Mouse (Mus musculus) stomach, embryonic 16.5 days (tissue): ENCODE data around the gene Aggf1. TPM values are rescaled to one million over a fixed set of nuclear protein-coding genes. Genes with fewer than 3 reads are reported as not detected.

Experiments used
- ATAC-seq: fragments of 200-750 bp; cut with Nextera tagmentation; 2 replicates; pipeline ENCODE4 v1.8.0; 2017; ENCODE audit warnings: moderate number of reproducible peaks, moderate TSS enrichment; ENCODE audit not compliant: insufficient read depth, low FRiP score
- H3K27ac ChIP-seq: fragments of 300-500 bp; sonication (generic); 2 replicates; pipeline ENCODE4 v1.5.1; 2014; ENCODE audit warnings: low read length
- H3K27me3 ChIP-seq: fragments of 300-500 bp; sonication (generic); 2 replicates; pipeline ENCODE4 v1.6.1; 2014; ENCODE audit warnings: low read length, control low read depth, mixed read lengths; ENCODE audit not compliant: control insufficient read depth, insufficient read depth
- H3K36me3 ChIP-seq: fragments of 300-500 bp; sonication (generic); 2 replicates; pipeline ENCODE4 v1.6.1; 2014; ENCODE audit warnings: low read length; ENCODE audit not compliant: control insufficient read depth, insufficient read depth
- H3K4me1 ChIP-seq: fragments of 300-500 bp; sonication (generic); 2 replicates; pipeline ENCODE4 v1.6.1; 2014; ENCODE audit warnings: low read length, control low read depth, mixed read lengths; ENCODE audit not compliant: control insufficient read depth, insufficient read depth
- H3K4me2 ChIP-seq: fragments of 300-500 bp; sonication (generic); 2 replicates; pipeline ENCODE4 v1.6.1; 2014; ENCODE audit warnings: low read depth, low read length, mixed read lengths
- H3K4me3 ChIP-seq: fragments of 300-500 bp; sonication (generic); replicated peaks from 2 replicates; pipeline ENCODE4 v1.5.1; 2014; ENCODE audit warnings: mild to moderate bottlenecking, low read length
- H3K9ac ChIP-seq: fragments of 300-500 bp; sonication (generic); 2 replicates; pipeline ENCODE4 v1.6.1; 2014; ENCODE audit warnings: low read length
- H3K9me3 ChIP-seq: fragments of 300-500 bp; sonication (generic); replicated peaks from 2 replicates; pipeline ENCODE4 v1.6.1; 2016; ENCODE audit warnings: low read length, control low read depth; ENCODE audit not compliant: control insufficient read depth
- WGBS: fragments of 180-500 bp; shearing (Covaris S2); extraction: QIAGEN DNeasy Blood & Tissue Kit; methylation state at CpG from one replicate; pipeline ENCODE4 v1.1.7; 2014; 5-methylcytosine and 5-hydroxymethylcytosine counted together
- polyA plus RNA-seq: library from polyadenylated mRNA; unstranded; fragments of >200 nt; fragmentation: Nextera tagmentation; extraction: Ambion mirVana; gene quantifications from 2 replicates; pipeline ENCODE4 v1.2.1, GENCODE M21; 2015

Aggf1 gene
- polyA plus RNA-seq, 1 experiment from 2014 or later = 23.5 TPM

- no peak overlapping the region for H3K4me3 ChIP-seq
- no peak overlapping the region for H3K27ac ChIP-seq
- no peaks in the 10 kb centered on the region for H3K27me3 ChIP-seq
- H3K4me2 ChIP-seq = no peak overlapping the region
- 56% methylated on average over 8 of the region's 8 CpGs for WGBS
- no peaks in the 10 kb centered on the region for H3K9me3 ChIP-seq
- no peak for ATAC-seq
- no peaks in the 10 kb centered on the region for H3K4me1 ChIP-seq
- no peak overlapping the region for H3K9ac ChIP-seq
- H3K36me3 ChIP-seq = no peaks in the 10 kb centered on the region
Measured at GRCm38 (mm10) chr13:95307100-95307655, 68.0 kb downstream of the Aggf1 start.

GRCm38 (mm10) chr13:95306596-95306995 lies 68.6 kb downstream of the Aggf1 start:
- no peak overlapping the region for H3K4me2 ChIP-seq
- H3K9ac ChIP-seq = no peak overlapping the region
- no peaks in the 10 kb centered on the region for H3K36me3 ChIP-seq
- no peak overlapping the region for H3K4me3 ChIP-seq
- ATAC-seq = no peak
- no peaks in the 10 kb centered on the region for H3K27me3 ChIP-seq
- no peaks in the 10 kb centered on the region for H3K9me3 ChIP-seq
- no peak overlapping the region for H3K27ac ChIP-seq
- WGBS = 62% methylated on average over 4 of the region's 4 CpGs
- no peaks in the 10 kb centered on the region for H3K4me1 ChIP-seq

Other genes starting within 250 kb of the Aggf1 start
- gene Pde8b, start 125.0 kb downstream of the Aggf1 start, polyA plus RNA-seq = 4.7 and 5.8 TPM in 2 replicates
- gene Zbed3, start 51.7 kb downstream of the Aggf1 start, polyA plus RNA-seq = 40.2 and 46.5 TPM in 2 replicates
- gene Crhbp, start 69.6 kb upstream of the Aggf1 start, polyA plus RNA-seq = 0.22 and 0.35 TPM in 2 replicates
- gene S100z, start 103.4 kb upstream of the Aggf1 start, polyA plus RNA-seq = 0.40 TPM in 1 of 2 replicates, not detected in the other
- gene F2rl1, start 149.9 kb upstream of the Aggf1 start, polyA plus RNA-seq = 14.9 and 17.7 TPM in 2 replicates
- gene F2r, start 243.1 kb upstream of the Aggf1 start, polyA plus RNA-seq = 62.5 and 65.0 TPM in 2 replicates